Mouse (Mus musculus) small intestine, adult 2 months (tissue): Measurements from ENCODE around the gene Cma2.

Source experiments
- CTCF ChIP-seq: fragments of 200-500 bp; IDR thresholded peaks from 2 replicates; pipeline ENCODE4 v1.5.1; 2012; ENCODE audit warnings: low read depth, mild to moderate bottlenecking, control low read depth, inconsistent platforms, low read length, moderate library complexity, mixed read lengths; ENCODE audit not compliant: insufficient replicate concordance, insufficient read length; ENCODE audit errors: extremely low read depth
- POLR2A ChIP-seq: fragments of 200-500 bp; IDR thresholded peaks from 2 replicates; pipeline ENCODE4 v1.6.1; 2012; ENCODE audit warnings: low read depth, mild to moderate bottlenecking, control low read depth, inconsistent platforms, low read length, moderate library complexity

GRCm38 (mm10) chr14:55944575-55944974, 6.2 kb upstream of the Cma2 start, which contains the start of gene Cma1:
- TF ChIP-seq POLR2A (no peak), CTCF (no peak)
